Mouse (Mus musculus) neural tube, embryonic 11.5 days (tissue): ENCODE measurements at regions not wholly inside any gene's neighbourhood (a gene's known extent, or its start where the extent isn't known, plus 50 kb on each side); places are given as distances from the start of the nearest gene placed in this dataset.

Source experiments
- ATAC-seq: fragments of 200-750 bp; cut with Nextera tagmentation; 2 replicates; pipeline ENCODE4 v1.8.0; 2017; ENCODE audit warnings: moderate number of reproducible peaks, mild to moderate bottlenecking, moderate TSS enrichment, moderate library complexity; ENCODE audit not compliant: insufficient read depth, low FRiP score, low TSS enrichment
- DNase-seq: peaks from one replicate; pipeline ENCODE4 v3.0.0-alpha.2; 2015; ENCODE audit warnings: low spot score
- H3K27ac ChIP-seq: fragments of 300-500 bp; sonication (generic); 2 replicates; pipeline ENCODE4 v1.5.1; 2014; ENCODE audit warnings: low read depth, mild to moderate bottlenecking, low read length
- H3K27me3 ChIP-seq: fragments of 300-500 bp; sonication (generic); 2 replicates; pipeline ENCODE4 v1.6.1; 2014; ENCODE audit warnings: mild to moderate bottlenecking, low read length, mixed read lengths; ENCODE audit not compliant: control insufficient read depth, insufficient read depth
- H3K36me3 ChIP-seq: fragments of 300-500 bp; sonication (generic); 2 replicates; pipeline ENCODE4 v1.6.1; 2014; ENCODE audit warnings: mild to moderate bottlenecking, low read length, moderate library complexity, mixed read lengths; ENCODE audit not compliant: control insufficient read depth, insufficient read depth
- H3K4me1 ChIP-seq: fragments of 300-500 bp; sonication (generic); 2 replicates; pipeline ENCODE4 v1.6.1; 2014; ENCODE audit warnings: low read length, mixed read lengths; ENCODE audit not compliant: control insufficient read depth, insufficient read depth
- H3K4me2 ChIP-seq: fragments of 300-500 bp; sonication (generic); 2 replicates; pipeline ENCODE4 v1.6.1; 2014; ENCODE audit warnings: low read depth, mild to moderate bottlenecking, moderate library complexity
- H3K4me3 ChIP-seq: fragments of 300-500 bp; sonication (generic); 2 replicates; pipeline ENCODE4 v1.5.1; 2014; ENCODE audit warnings: low read depth, low read length
- H3K9ac ChIP-seq: fragments of 300-500 bp; sonication (generic); 2 replicates; pipeline ENCODE4 v1.6.1; 2014; ENCODE audit warnings: mild to moderate bottlenecking, low read length
- H3K9me3 ChIP-seq: fragments of 300-500 bp; sonication (generic); 2 replicates; pipeline ENCODE4 v1.6.1; 2016; ENCODE audit warnings: low read length; ENCODE audit not compliant: control insufficient read depth
- WGBS: fragments of 180-500 bp; shearing (Covaris S2); extraction: QIAGEN DNeasy Blood & Tissue Kit; methylation state at CpG from one replicate; pipeline ENCODE4 v1.1.7; 2014; 5-methylcytosine and 5-hydroxymethylcytosine counted together

- Histone ChIP-seq H3K9me3 (no peaks in the 10 kb centered on the region), H3K36me3 (no peaks in the 10 kb centered on the region), H3K27ac (no peak overlapping the region), H3K4me3 (no peak overlapping the region), H3K4me2 (no peak overlapping the region), H3K4me1 (no peaks in the 10 kb centered on the region), H3K9ac (no peak overlapping the region), H3K27me3 (no peaks in the 10 kb centered on the region)
- no peak for ATAC-seq
- WGBS, result 92% methylated on average over 13 of the region's 13 CpGs
- DNase-seq, result no peak
These were observed 104.8 kb upstream of the Fer start for GRCm38 (mm10) chr17:63757896-63758695.

DNA sequence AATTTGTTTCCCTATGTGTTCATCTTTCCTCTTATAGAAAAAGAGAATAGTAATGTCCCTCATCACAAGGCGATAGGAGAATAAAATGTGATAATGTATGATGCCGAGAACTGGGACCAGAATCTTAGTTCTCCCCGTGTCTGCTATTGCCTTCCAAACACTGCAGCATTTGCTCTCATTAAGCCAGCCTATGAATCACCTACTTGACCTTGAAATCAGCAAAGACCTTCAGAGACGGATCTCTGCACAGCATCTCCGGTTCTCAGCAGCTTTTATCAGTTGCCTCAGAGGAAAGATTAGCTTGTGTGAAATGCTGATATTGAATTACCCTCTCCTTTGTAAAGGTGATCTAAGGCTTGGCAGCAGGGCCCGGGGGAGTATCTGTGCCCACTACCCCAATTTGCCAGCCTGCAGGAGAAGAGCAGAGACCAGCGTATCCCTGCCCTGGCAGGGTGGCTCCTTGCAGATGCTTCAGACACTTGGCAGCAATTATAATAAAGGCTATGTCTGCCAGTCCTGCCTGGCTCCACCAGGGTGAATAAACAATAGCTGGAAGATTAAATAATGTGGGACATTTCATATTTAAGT, 104.0 kb upstream of the Fer start:
- H3K4me2 ChIP-seq, result no peak overlapping the region
- DNase-seq, result no peak

DNA sequence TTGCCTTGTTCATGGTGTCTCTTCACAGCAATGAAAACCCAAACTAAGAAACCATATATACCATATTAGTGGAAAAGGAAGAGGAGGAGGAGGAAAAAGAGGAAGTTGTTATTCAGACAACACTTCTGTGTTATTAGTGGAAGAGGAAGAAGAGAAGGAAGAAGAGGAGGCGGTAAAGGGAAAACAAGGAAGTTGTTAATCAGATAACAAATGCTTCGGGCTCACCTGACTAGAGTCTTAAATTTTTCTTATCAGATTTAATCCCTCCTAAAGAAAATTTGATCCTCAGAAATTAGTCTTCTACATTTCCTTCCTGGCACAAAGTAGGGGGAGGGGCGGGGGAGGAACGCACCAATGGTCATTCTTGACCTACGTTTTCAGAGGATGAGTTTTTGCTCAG, 101.8 kb upstream of the Fer start:
- Histone ChIP-seq H3K27me3 (no peaks in the 10 kb centered on the region), H3K4me1 (no peaks in the 10 kb centered on the region), H3K4me2 (no peak overlapping the region), H3K36me3 (no peaks in the 10 kb centered on the region), H3K9ac (no peak overlapping the region), H3K9me3 (no peaks in the 10 kb centered on the region), H3K27ac (no peak overlapping the region), H3K4me3 (no peak overlapping the region)
- DNase-seq (no peak), ATAC-seq (no peak)
- WGBS, result 95% methylated on average over 5 of the region's 5 CpGs

More for the DNA sequence above, 104.0 kb upstream of the Fer start:
- Histone ChIP-seq H3K4me1 (no peaks in the 10 kb centered on the region), H3K27me3 (no peaks in the 10 kb centered on the region), H3K9ac (no peak overlapping the region), H3K27ac (no peak overlapping the region), H3K4me3 (no peak overlapping the region), H3K36me3 (no peaks in the 10 kb centered on the region), H3K9me3 (no peaks in the 10 kb centered on the region)
- 91% methylated on average over 7 of the region's 7 CpGs for WGBS
- ATAC-seq, result no peak

DNA sequence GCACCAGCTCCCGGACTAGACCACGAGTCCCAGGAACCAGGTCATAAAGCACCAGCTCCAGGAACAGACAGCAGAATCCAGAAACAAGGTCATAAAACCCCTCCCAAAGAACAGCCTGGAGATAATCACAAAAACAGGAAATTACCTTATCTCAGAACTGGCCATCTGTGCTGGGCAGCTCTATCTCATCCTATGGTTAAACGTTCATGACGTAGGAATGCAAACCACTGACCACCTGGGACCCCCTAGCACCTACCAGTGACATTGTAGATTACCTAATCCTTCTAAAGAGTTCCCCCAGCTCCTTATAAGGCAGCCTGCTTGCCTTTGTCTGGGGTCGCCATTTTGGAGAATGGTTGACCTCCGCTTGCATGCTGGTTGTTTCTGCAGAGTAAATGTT, 91.8 kb upstream of the Fer start:
- no peaks in the 10 kb centered on the region for H3K4me1 ChIP-seq
- 84% methylated on average over 6 of the region's 6 CpGs for WGBS

DNA sequence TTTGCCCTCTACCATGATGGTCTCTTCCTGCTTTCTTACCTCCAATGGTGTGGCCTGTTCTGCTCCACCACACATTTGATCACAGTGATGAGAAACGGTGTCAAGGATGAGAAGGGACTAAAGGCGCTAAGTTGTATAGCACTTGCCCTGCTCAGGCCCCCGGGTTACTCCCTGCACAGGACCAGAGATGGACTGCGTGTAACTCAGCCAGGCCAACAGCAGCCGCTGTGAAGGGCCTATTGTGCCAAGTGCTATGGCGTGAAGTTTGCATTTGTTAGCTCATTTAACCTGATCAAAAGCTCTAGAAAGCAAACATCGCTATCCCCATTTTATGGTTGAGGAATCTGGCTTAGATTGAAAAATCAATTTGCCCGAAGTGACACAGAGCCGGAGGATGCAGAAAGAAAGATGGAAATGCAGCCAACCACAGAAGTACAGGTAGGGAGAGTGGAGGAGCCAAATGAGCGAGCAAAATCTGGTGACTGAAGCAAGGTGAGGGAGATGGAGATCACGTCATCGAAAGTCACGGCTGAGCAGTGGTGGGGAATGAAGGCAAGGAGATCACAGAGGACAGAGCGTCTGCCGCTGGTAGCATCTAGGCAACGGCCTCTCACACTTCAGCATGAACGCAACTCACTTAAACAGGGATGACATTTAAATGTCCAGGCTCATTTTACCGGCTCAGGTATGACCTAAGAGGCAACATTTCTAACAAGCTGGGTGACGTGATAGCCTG, 78.3 kb upstream of the Fer start:
- Histone ChIP-seq H3K4me1 (no peaks in the 10 kb centered on the region), H3K9ac (no peak overlapping the region), H3K27ac (no peak overlapping the region), H3K27me3 (no peaks in the 10 kb centered on the region), H3K36me3 (no peaks in the 10 kb centered on the region), H3K9me3 (no peaks in the 10 kb centered on the region), H3K4me3 (no peak overlapping the region), H3K4me2 (no peak overlapping the region)
- DNase-seq (peak; percentile 17), ATAC-seq (peak; percentile 53; the same call in 1 of the 2 replicates)
- WGBS, result 74% methylated on average over 19 of the region's 19 CpGs

More for the DNA sequence above, 91.8 kb upstream of the Fer start:
- ATAC-seq, result no peak
- DNase-seq, result no peak
- no peaks in the 10 kb centered on the region for H3K27me3 ChIP-seq
- no peak overlapping the region for H3K9ac ChIP-seq
- H3K4me3 ChIP-seq, result no peak overlapping the region
- H3K36me3 ChIP-seq, result no peaks in the 10 kb centered on the region
- H3K9me3 ChIP-seq, result no peaks in the 10 kb centered on the region
- H3K27ac ChIP-seq, result no peak overlapping the region
- H3K4me2 ChIP-seq, result no peak overlapping the region

GRCm38 (mm10) chr17:63786444-63786843, 76.4 kb upstream of the Fer start:
- ATAC-seq (no peak), DNase-seq (no peak)
- H3K27me3 ChIP-seq, result no peaks in the 10 kb centered on the region
- H3K36me3 ChIP-seq, result no peaks in the 10 kb centered on the region
- no peak overlapping the region for H3K4me3 ChIP-seq
- no peak overlapping the region for H3K9ac ChIP-seq
- H3K9me3 ChIP-seq, result no peaks in the 10 kb centered on the region
- H3K4me1 ChIP-seq, result no peaks in the 10 kb centered on the region
- no peak overlapping the region for H3K27ac ChIP-seq
- 86% methylated on average over 11 of the region's 11 CpGs for WGBS
- H3K4me2 ChIP-seq, result no peak overlapping the region

GRCm38 (mm10) chr17:63794352-63794751, 68.5 kb upstream of the Fer start:
- no peaks in the 10 kb centered on the region for H3K36me3 ChIP-seq
- H3K4me2 ChIP-seq, result no peak overlapping the region
- 85% methylated on average over 6 of the region's 6 CpGs for WGBS
- H3K4me1 ChIP-seq, result no peaks in the 10 kb centered on the region
- H3K27ac ChIP-seq, result no peak overlapping the region
- ATAC-seq (no peak), DNase-seq (no peak)
- H3K9ac ChIP-seq, result no peak overlapping the region
- no peak overlapping the region for H3K4me3 ChIP-seq
- no peaks in the 10 kb centered on the region for H3K27me3 ChIP-seq
- H3K9me3 ChIP-seq, result no peaks in the 10 kb centered on the region

- H3K4me1 ChIP-seq, result no peaks in the 10 kb centered on the region
- WGBS, result 97% methylated on average over 6 of the region's 6 CpGs
- no peaks in the 10 kb centered on the region for H3K27me3 ChIP-seq
- no peak overlapping the region for H3K9ac ChIP-seq
- H3K9me3 ChIP-seq, result no peaks in the 10 kb centered on the region
- H3K4me2 ChIP-seq, result no peak overlapping the region
- H3K36me3 ChIP-seq, result no peaks in the 10 kb centered on the region
- ATAC-seq (no peak), DNase-seq (no peak)
- H3K27ac ChIP-seq, result no peak overlapping the region
- no peak overlapping the region for H3K4me3 ChIP-seq
These were observed 64.5 kb upstream of the Fer start for GRCm38 (mm10) chr17:63798381-63798780.
